Mouse (Mus musculus): ENCODE data around the gene Fam171b. TPM values are rescaled to one million over a fixed set of nuclear protein-coding genes. Genes with fewer than 3 reads are reported as not detected.

Fam171b gene
- total RNA-seq (2023): 0.12 TPM

DNA sequence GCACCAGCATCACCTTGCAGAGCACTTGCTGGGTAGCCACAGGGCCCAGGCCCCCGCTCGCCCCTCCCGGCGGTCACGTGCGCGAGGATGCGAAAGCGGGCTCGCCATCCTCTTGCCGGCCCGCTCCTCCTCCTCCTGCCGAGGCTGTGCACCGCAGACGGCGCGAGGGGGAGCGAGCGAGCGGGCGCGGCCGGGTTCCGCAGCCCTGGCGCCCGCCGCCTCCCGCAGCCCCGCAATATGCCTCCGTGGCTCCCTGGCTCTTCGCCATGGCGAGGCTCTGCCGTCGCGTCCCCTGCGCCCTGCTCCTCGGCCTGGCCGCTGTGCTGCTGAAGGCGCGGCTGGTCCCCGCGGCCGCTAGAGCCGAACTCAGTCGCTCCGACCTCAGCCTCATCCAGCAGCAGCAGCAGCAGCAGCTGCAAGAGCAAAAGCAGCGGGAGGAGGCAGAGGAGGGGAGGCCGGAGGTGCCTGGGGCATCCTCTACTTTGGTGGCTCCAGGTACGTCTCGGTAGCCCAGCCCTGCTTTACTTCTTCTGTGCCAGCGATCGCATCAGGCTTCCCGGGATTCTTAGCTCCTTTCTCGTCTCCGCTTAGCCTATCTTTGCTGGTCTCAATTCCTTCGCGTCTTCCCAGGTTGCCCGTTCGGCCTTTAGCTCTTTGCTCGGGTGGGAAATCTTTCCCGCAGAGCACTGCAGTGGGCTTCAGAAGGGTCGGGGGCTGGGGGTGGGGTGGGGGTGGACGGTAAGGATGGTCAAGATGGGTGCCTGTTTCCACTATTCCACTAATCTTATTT is at the start of gene Fam171b:
Gene Fam171b (plus strand): TSS at position 154 of the 790 bp plus-strand sequence.

Other genes starting within 250 kb of the Fam171b start
- 108 TPM for gene Zc3h15, start 168.2 kb upstream of the Fam171b start, total RNA-seq (2023)
- gene Itgav, start 88.2 kb upstream of the Fam171b start, total RNA-seq (2023): 38.5 TPM
- not detected for gene Zswim2, start 128.6 kb downstream of the Fam171b start, total RNA-seq (2023)
- gene Gm13698, start 143.1 kb downstream of the Fam171b start, total RNA-seq (2023): 3.2 TPM
- 3.2 TPM for gene Gm13693, start 148.9 kb downstream of the Fam171b start, total RNA-seq (2023)
- gene Gm13695, start 154.7 kb downstream of the Fam171b start, total RNA-seq (2023): 3.2 TPM
- 3.2 TPM for gene Gm13696, start 160.5 kb downstream of the Fam171b start, total RNA-seq (2023)
- gene Gm13694, start 166.3 kb downstream of the Fam171b start, total RNA-seq (2023): 3.2 TPM
- gene Gm13697, start 172.1 kb downstream of the Fam171b start, total RNA-seq (2023): 3.2 TPM
- gene Gm13691, start 177.9 kb downstream of the Fam171b start, total RNA-seq (2023): 3.2 TPM

Measured in CD8-positive naive resting alpha-beta T cell, adult 57 days (primary cell).